Mouse (Mus musculus): Measurements from ENCODE around the gene Taok2. TPM values are rescaled to one million over a fixed set of nuclear protein-coding genes. Genes with fewer than 3 reads are reported as not detected.
"Not testable (repeated sequence)": the region's sequence is repeated elsewhere in the genome, so short reads cannot be mapped to it uniquely, and the experiment has no call there.

Gene Taok2
- polyA plus RNA-seq, 1 experiment from 2014 or later = 46.3 TPM

DNA sequence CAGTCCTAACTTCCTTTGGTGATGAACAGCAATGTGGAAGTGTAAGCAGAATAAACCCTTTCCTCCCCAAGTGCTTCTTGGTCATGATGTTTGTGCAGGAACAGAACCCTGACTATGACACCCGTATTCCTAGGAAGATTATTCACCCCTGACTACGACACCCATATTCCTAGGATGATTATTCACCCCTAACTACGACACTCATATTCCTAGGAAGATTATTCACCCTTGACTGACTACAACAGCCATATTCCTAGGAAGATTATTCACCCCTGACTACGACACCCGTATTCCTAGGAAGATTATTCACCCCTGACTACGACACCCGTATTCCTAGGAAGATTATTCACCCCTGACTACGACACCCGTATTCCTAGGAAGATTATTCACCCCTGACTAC is 15.3 kb upstream of the Taok2 start:
- H3K9ac ChIP-seq; H3K4me2 ChIP-seq; H3K9me3 ChIP-seq; H3K4me3 ChIP-seq; H3K27me3 ChIP-seq; ATAC-seq (ENCODE audit: insufficient number of reproducible peaks, low FRiP score, low TSS enrichment, low read depth); H3K27ac ChIP-seq; H3K36me3 ChIP-seq: not testable (repeated sequence)
- H3K4me1 ChIP-seq = peaks cover 16% of the 10 kb centered on the region
- WGBS = 93% methylated on average over 7 of the region's 9 CpGs

DNA sequence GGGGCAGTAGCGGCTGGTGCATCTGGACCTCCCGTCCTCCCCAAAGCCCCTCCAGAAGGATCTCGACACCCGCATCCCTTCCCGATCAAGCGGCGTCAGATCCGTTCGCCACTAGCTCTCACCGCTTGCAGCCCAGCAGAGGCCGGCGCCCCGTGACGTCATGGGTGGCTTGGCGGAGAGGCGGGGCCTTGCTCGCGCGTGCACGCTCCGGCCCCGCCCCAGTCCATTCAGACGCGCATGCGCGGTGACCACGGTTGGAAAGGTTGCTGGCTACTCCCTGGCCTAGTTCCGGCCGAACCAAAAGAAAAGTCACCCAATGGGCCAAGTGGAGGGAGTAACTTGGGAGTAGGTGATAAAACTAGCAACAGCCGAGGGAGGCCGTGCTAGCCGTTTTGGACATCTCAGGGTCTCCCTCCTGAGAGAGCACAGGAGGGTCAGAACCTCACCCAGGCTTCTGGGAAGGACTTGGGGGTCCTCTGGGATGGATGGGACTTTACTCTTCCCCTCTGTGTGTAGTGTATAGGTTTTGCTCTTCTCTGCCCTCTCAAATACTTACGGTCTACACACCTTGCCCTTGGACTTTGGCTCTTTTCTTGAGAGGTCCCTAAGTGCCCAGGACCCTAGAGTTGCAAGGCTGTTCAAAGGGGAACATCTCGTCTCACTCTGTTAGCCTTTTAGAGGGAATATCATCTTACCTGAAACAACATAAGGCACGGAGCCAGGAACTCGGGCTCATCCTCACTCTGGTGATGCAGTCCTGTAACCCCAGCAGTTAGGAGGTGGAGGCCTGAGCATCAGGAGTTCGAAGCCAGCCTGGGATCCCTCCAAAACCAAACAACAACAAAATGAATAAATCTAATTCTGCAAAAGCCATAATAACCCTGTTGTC is 13.8 kb upstream of the Taok2 start:
- ATAC-seq (ENCODE audit: insufficient number of reproducible peaks, low FRiP score, low TSS enrichment, low read depth) = peak; percentile 91
- WGBS = 11% methylated on average over 37 of the region's 37 CpGs

DNA sequence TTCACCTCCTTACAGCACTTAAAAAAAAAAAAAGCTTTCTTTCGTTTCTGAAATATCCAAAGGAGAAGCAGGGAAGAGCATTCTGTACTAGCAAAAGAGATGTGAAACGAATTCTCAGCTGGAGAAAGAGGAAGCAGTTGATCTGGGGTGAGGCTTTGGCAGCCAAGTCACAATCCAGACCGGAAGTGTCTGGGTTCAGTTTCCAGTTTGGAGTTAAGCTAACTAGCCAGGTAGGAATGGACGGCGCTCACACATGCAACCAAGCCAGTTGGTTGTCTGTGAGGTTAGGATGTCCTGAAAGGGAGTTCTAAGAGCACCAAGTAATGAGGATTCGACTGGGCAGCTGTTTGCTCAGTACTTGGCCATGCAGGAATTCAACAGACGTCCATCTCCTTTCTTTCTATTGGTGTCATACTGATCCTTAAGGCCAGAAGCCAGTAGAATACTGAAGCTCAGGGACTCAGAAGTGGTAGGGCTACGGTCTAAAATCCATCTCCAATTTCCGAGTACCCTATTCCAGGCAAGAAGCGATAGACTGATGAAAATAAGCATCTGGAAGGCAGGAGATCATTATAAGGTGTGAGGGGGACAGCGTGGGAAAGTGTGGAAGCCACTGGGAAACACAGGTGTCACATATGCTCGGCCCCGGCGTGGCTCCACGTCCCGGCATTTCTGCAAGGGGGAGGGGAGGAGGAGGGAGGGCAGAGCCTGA is 13.0 kb upstream of the Taok2 start:
- Histone ChIP-seq H3K27me3 (no peaks in the 10 kb centered on the region), H3K4me1 (peaks cover 16% of the 10 kb centered on the region), H3K4me3 (peak overlapping the region; percentile 72), H3K36me3 (0 out of 2 replicates have a peak, but pooled peaks cover 3% of the 10 kb centered on the region), H3K4me2 (peak overlapping the region; percentile 67), H3K27ac (peak overlapping the region; percentile 83), H3K9me3 (no peaks in the 10 kb centered on the region), H3K9ac (peak overlapping the region; percentile 67)
- peak; percentile 38; the same call in 1 of the 2 replicates for ATAC-seq (ENCODE audit: insufficient number of reproducible peaks, low FRiP score, low TSS enrichment, low read depth)
- 20% methylated on average over 16 of the region's 16 CpGs for WGBS

More for the DNA sequence above, 13.8 kb upstream of the Taok2 start:
- peak overlapping the region; percentile 67 for H3K9ac ChIP-seq
- H3K9me3 ChIP-seq = no peaks in the 10 kb centered on the region
- H3K36me3 ChIP-seq = 0 out of 2 replicates have a peak, but pooled peaks cover 3% of the 10 kb centered on the region
- H3K4me3 ChIP-seq = peak overlapping the region; percentile 72
- H3K4me1 ChIP-seq = peaks cover 16% of the 10 kb centered on the region
- peak overlapping the region; percentile 67 for H3K4me2 ChIP-seq
- peak overlapping the region; percentile 83 for H3K27ac ChIP-seq
- H3K27me3 ChIP-seq = no peaks in the 10 kb centered on the region

DNA sequence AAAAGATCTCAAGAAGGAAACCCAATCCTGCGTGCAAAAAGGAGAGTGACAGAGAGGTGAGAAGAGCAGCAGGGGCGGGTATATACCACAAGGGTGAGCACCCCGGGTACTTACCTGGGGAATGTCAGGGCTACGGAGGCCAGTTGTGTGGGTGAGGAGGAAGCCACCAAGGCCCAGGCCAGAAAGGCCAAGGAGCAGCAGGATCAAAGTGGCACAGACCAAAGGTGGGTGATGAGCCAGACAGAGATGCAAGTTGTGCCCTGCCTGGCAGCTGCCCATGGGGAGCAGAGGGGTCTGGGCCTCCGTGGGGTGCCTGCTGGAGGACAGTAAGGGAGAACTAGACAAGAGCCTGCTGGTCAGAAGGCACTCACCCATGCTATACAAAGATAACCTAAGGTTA is 12.4 kb upstream of the Taok2 start:
- H3K4me3 ChIP-seq = no peak overlapping the region
- 83% methylated on average over 5 of the region's 5 CpGs for WGBS

DNA sequence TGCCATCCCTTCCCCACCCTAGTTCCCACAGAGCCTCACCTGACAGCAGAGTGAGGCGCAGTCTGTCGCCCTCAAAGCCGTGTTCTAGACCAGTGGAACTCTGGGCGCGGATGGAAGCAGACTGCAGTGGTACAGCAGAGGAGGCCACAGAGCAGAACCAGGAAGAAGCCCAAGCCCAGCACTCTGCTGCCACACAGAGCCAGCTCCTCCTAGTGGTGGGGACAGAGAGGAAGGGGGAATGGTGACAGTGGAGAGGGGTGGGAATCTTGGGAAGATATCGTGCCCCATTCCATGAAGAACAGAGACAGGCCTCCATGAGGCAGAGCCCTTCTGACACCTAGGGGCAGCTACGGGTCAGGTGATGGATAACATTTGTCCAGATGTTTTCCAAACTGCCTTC is 4.3 kb upstream of the Taok2 start:
- H3K27me3 ChIP-seq = no peaks in the 10 kb centered on the region
- no peak overlapping the region for H3K27ac ChIP-seq
- WGBS = 39% methylated on average over 7 of the region's 7 CpGs
- H3K36me3 ChIP-seq = peaks cover 16% of the 10 kb centered on the region
- no peaks in the 10 kb centered on the region for H3K9me3 ChIP-seq
- no peak for ATAC-seq (ENCODE audit: insufficient number of reproducible peaks, low FRiP score, low TSS enrichment, low read depth)
- H3K4me3 ChIP-seq = no peak overlapping the region
- H3K9ac ChIP-seq = no peak overlapping the region
- no peaks in the 10 kb centered on the region; the same call in 1 of the 2 replicates for H3K4me1 ChIP-seq
- H3K4me2 ChIP-seq = no peak overlapping the region

More for the DNA sequence above, 12.4 kb upstream of the Taok2 start:
- Histone ChIP-seq H3K27ac (no peak overlapping the region), H3K9me3 (no peaks in the 10 kb centered on the region), H3K36me3 (peaks cover 3% of the 10 kb centered on the region; the same call in 1 of the 2 replicates), H3K4me2 (no peak overlapping the region), H3K4me1 (peaks cover 16% of the 10 kb centered on the region), H3K9ac (no peak overlapping the region), H3K27me3 (no peaks in the 10 kb centered on the region)
- ATAC-seq (ENCODE audit: insufficient number of reproducible peaks, low FRiP score, low TSS enrichment, low read depth) = no peak

DNA sequence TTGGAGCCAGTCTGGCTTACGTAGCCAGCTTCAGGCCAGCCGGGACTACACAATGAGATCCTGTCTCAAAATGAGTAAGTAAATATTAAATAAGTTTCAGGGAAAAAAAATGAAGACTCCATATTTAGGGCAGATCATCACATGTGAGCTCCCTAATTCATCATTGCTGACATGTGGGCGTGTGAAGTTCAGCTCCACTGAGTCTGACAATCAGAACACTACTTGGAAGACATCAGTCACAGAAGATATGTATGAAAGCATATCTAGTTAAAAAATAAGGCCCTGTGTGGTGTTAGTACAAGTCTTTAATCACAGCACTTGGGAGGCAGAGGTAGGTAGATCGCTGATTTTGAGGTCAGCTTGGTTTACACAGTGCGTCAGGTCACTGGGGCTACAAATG is 2.8 kb upstream of the Taok2 start:
- no peak overlapping the region for H3K27ac ChIP-seq
- H3K9me3 ChIP-seq = no peaks in the 10 kb centered on the region
- H3K27me3 ChIP-seq = no peaks in the 10 kb centered on the region
- ATAC-seq (ENCODE audit: insufficient number of reproducible peaks, low FRiP score, low TSS enrichment, low read depth) = no peak
- H3K36me3 ChIP-seq = peaks cover 16% of the 10 kb centered on the region
- no peak overlapping the region for H3K4me2 ChIP-seq
- H3K4me3 ChIP-seq = no peak overlapping the region
- H3K4me1 ChIP-seq = peaks cover 15% of the 10 kb centered on the region
- 85% methylated on average over 5 of the region's 5 CpGs for WGBS
- H3K9ac ChIP-seq = no peak overlapping the region

DNA sequence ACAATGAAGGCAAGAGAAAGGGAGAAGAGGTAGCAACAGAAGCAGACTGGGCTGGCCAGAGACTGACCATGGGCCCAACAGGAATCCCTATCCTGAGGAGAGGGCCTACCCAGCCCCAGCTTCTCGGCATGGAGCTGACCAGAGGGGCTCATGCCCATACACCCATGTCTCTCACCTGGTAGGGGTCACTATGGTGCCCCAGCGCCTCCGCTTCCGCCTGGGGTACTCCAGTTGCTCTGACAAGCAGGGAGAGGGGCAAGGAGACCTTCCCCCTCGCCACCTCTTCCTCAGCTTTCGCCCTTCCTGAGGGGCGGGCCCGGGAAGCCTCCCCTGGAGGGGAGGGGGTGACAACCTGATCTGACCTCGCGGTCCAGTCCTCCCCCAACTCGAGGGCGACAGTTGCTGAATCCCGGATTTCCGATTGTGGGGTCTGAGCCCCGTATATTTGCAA is 747 bp downstream of the Taok2 start:
- Histone ChIP-seq H3K36me3 (peaks cover 31% of the 10 kb centered on the region), H3K27ac (peak overlapping the region; percentile 94), H3K4me2 (peak overlapping the region; percentile 93), H3K27me3 (no peaks in the 10 kb centered on the region), H3K4me1 (peaks cover 32% of the 10 kb centered on the region), H3K9ac (peak overlapping the region; percentile 91), H3K4me3 (peak overlapping the region; percentile 82), H3K9me3 (no peaks in the 10 kb centered on the region)
- no peak for ATAC-seq (ENCODE audit: insufficient number of reproducible peaks, low FRiP score, low TSS enrichment, low read depth)
- WGBS = under 1% methylated on average over 15 of the region's 15 CpGs

DNA sequence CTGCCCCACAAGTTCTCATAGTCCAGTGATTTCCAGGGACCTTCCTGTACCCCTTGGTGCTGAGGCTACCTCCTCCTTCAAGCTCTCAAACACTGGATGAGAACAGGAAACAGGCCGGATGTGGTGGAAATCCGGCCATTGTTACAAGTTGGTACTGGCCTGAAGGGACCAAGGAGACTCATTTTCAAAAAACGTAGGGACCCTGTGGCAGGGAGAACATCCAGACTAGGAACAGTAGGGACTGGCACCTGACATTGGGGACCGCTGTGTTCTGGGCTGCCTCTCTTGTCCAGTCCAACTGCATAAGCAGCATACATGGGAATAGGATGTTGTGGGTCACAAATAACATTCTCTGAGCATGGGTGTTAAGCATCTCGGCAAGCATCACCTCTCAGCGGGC is 3.5 kb downstream of the Taok2 start:
- no peak overlapping the region for H3K9ac ChIP-seq
- H3K9me3 ChIP-seq = no peaks in the 10 kb centered on the region
- peaks cover 32% of the 10 kb centered on the region for H3K4me1 ChIP-seq
- 78% methylated on average over 6 of the region's 6 CpGs for WGBS
- ATAC-seq (ENCODE audit: insufficient number of reproducible peaks, low FRiP score, low TSS enrichment, low read depth) = no peak
- no peaks in the 10 kb centered on the region for H3K27me3 ChIP-seq
- H3K4me3 ChIP-seq = no peak overlapping the region
- H3K36me3 ChIP-seq = peaks cover 54% of the 10 kb centered on the region
- no peak overlapping the region; the same call in 1 of the 2 replicates for H3K27ac ChIP-seq
- 0 out of 2 replicates have a peak overlapping the region, but pooled peaks have one; percentile 0 for H3K4me2 ChIP-seq

DNA sequence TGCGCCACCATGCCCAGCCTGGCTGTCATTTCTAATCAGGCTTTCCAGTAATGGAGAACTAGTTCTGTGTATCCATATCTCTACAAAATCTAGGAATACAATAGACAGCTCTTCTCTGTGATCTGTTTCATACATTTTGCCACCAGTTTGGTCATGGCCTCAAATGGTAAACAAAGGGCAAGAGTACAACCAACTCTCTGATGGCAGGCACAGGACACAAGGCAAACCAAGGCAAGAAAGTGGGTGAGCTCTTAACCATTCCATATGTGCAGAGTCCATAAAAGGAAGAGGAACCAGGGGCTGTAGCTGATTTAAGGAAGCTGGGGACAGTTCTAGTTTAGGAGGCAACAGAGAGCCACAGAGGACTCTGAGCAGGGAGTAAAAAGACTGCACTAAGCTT is 7.3 kb downstream of the Taok2 start:
- 98% methylated on average over 1 of the region's 1 CpGs for WGBS
- no peak overlapping the region for H3K9ac ChIP-seq
- peaks cover 92% of the 10 kb centered on the region for H3K36me3 ChIP-seq

DNA sequence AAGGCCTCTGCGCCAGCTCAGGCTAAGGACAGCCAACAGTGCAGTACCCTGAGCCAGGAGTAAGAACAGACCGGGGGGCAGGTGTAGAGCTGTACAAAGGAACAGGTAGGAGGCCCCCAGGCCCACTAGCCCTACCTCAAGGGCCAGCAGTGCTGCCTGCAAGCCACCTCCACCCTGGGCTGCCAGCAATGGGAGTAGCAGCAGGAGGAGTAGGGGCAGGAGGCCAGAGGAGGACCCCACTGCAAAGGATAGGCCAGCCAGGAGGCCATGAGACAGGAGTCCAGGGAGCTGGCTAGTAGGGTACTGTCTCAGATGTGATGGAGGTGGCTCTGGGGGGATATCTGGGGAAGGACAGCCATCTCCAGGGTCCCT is 14.0 kb downstream of the Taok2 start:
- Histone ChIP-seq H3K27ac (no peak overlapping the region), H3K4me2 (no peak overlapping the region), H3K9me3 (no peaks in the 10 kb centered on the region), H3K4me1 (no peaks in the 10 kb centered on the region), H3K4me3 (no peak overlapping the region), H3K9ac (0 out of 2 replicates have a peak overlapping the region, but pooled peaks have one; percentile 23), H3K36me3 (peaks cover 99% of the 10 kb centered on the region), H3K27me3 (no peaks in the 10 kb centered on the region)
- WGBS = 94% methylated on average over 2 of the region's 2 CpGs
- ATAC-seq (ENCODE audit: insufficient number of reproducible peaks, low FRiP score, low TSS enrichment, low read depth) = no peak

More for the DNA sequence above, 7.3 kb downstream of the Taok2 start:
- Histone ChIP-seq H3K9me3 (no peaks in the 10 kb centered on the region), H3K27me3 (no peaks in the 10 kb centered on the region), H3K27ac (no peak overlapping the region), H3K4me2 (no peak overlapping the region), H3K4me3 (no peak overlapping the region), H3K4me1 (peaks cover 16% of the 10 kb centered on the region)
- no peak for ATAC-seq (ENCODE audit: insufficient number of reproducible peaks, low FRiP score, low TSS enrichment, low read depth)

DNA sequence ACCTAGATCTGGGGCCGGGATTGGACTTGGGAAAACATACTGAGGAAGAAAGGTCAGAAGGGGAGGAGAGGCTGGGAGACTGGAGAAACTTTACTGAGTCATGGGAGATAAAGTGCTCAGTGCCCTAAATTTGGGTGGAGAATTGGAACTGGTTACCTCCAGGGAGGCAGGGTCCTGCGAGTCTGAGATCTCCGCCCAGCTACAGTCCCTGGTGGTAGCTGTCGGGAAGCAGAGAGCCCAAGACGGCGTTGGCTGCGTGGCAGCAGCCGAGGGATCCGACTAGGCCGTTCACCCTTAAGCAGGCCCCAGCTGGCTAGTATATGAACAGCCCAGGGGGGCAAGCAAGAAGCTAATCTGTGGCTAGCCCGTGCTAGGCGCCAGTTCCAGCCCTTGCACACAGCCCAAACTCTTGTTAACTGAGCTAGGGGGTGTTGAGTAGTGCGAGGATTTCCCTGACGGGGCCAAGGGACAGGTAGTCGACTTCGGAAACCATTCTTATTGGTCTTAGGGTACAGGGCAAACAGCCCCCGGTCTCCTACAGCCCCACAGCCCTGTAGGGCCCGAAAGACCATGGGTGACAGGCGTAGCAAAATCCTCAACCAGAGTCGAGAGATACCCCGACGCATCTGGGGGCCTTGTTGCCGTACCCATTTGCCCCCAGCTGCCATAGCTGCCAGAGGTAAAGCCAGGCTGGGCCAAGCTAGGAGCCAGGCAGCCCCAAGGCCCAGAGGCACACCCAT is 14.6 kb downstream of the Taok2 start:
- Histone ChIP-seq H3K27me3 (no peaks in the 10 kb centered on the region), H3K9me3 (no peaks in the 10 kb centered on the region), H3K4me3 (no peak overlapping the region), H3K9ac (no peak overlapping the region), H3K36me3 (peaks cover 99% of the 10 kb centered on the region), H3K4me2 (no peak overlapping the region), H3K4me1 (no peaks in the 10 kb centered on the region), H3K27ac (no peak overlapping the region)
- ATAC-seq (ENCODE audit: insufficient number of reproducible peaks, low FRiP score, low TSS enrichment, low read depth) = no peak
- 89% methylated on average over 23 of the region's 23 CpGs for WGBS

Data from limb, embryonic 15.5 days (tissue).